Mouse (Mus musculus): ENCODE results near the gene Prkcq. TPM values are rescaled to one million over a fixed set of nuclear protein-coding genes. Genes with fewer than 3 reads are reported as not detected.

Prkcq gene
- polyA plus RNA-seq, 1 experiment from 2014 or later, result 5.6 TPM

- no peaks in the 10 kb centered on the region for H3K27me3 ChIP-seq (ENCODE audit: insufficient read depth, low read length)
- no peak for TF ChIP-seq CTCF (IDR thresholded peaks at IDR 0.05; ENCODE audit: low read depth)
- no peak for ATAC-seq (replicated peaks; ENCODE audit: low FRiP score, low read depth)
These were observed 22.8 kb upstream of the Prkcq start for GRCm38 (mm10) chr2:11149091-11149490.

GRCm38 (mm10) chr2:11150975-11151374, 20.9 kb upstream of the Prkcq start:
- DNase-seq (ENCODE audit: low spot score), result no peak
- Histone ChIP-seq H3K27ac (no peak overlapping the region), H3K36me3 (ENCODE audit: insufficient read depth, low read length) (no peaks in the 10 kb centered on the region), H3K4me3 (replicated peaks; ENCODE audit: low read depth, low read length) (no peak overlapping the region), H3K27me3 (ENCODE audit: insufficient read depth, low read length) (no peaks in the 10 kb centered on the region), H3K9ac (ENCODE audit: low read depth, low read length) (no peak overlapping the region), H3K9me3 (replicated peaks; ENCODE audit: low read length) (no peaks in the 10 kb centered on the region), H3K4me1 (replicated peaks; ENCODE audit: insufficient read depth, low read length) (no peaks in the 10 kb centered on the region), H3K4me2 (ENCODE audit: low read length) (no peak overlapping the region)
- no peak for ATAC-seq (replicated peaks; ENCODE audit: low FRiP score, low read depth)
- 77% methylated on average over 7 of the region's 7 CpGs for WGBS
- TF ChIP-seq CTCF (IDR thresholded peaks at IDR 0.05; ENCODE audit: low read depth), result no peak

More at GRCm38 (mm10) chr2:11149091-11149490, 22.8 kb upstream of the Prkcq start:
- Histone ChIP-seq H3K9me3 (replicated peaks; ENCODE audit: low read length) (no peaks in the 10 kb centered on the region), H3K4me3 (replicated peaks; ENCODE audit: low read depth, low read length) (no peak overlapping the region), H3K9ac (ENCODE audit: low read depth, low read length) (no peak overlapping the region), H3K27ac (no peak overlapping the region), H3K36me3 (ENCODE audit: insufficient read depth, low read length) (no peaks in the 10 kb centered on the region), H3K4me2 (ENCODE audit: low read length) (no peak overlapping the region), H3K4me1 (replicated peaks; ENCODE audit: insufficient read depth, low read length) (no peaks in the 10 kb centered on the region)
- WGBS, result 87% methylated on average over 4 of the region's 4 CpGs
- DNase-seq (ENCODE audit: low spot score), result no peak

GRCm38 (mm10) chr2:11151655-11152323, 20.1 kb upstream of the Prkcq start:
- Histone ChIP-seq H3K4me2 (ENCODE audit: low read length) (no peak overlapping the region), H3K36me3 (ENCODE audit: insufficient read depth, low read length) (no peaks in the 10 kb centered on the region), H3K9ac (ENCODE audit: low read depth, low read length) (no peak overlapping the region), H3K27me3 (ENCODE audit: insufficient read depth, low read length) (no peaks in the 10 kb centered on the region), H3K4me3 (replicated peaks; ENCODE audit: low read depth, low read length) (no peak overlapping the region), H3K27ac (no peak overlapping the region), H3K9me3 (replicated peaks; ENCODE audit: low read length) (no peaks in the 10 kb centered on the region), H3K4me1 (replicated peaks; ENCODE audit: insufficient read depth, low read length) (no peaks in the 10 kb centered on the region)
- ATAC-seq (replicated peaks; ENCODE audit: low FRiP score, low read depth) (no peak), DNase-seq (ENCODE audit: low spot score) (no peak)
- no peak for TF ChIP-seq CTCF (IDR thresholded peaks at IDR 0.05; ENCODE audit: low read depth)
- 88% methylated on average over 6 of the region's 6 CpGs for WGBS

- DNase-seq (ENCODE audit: low spot score), result no peak
- no peak for ATAC-seq (replicated peaks; ENCODE audit: low FRiP score, low read depth)
- Histone ChIP-seq H3K4me1 (replicated peaks; ENCODE audit: insufficient read depth, low read length) (no peaks in the 10 kb centered on the region), H3K9ac (ENCODE audit: low read depth, low read length) (no peak overlapping the region), H3K9me3 (replicated peaks; ENCODE audit: low read length) (no peaks in the 10 kb centered on the region), H3K4me2 (ENCODE audit: low read length) (no peak overlapping the region), H3K36me3 (ENCODE audit: insufficient read depth, low read length) (no peaks in the 10 kb centered on the region), H3K27ac (no peak overlapping the region), H3K4me3 (replicated peaks; ENCODE audit: low read depth, low read length) (no peak overlapping the region), H3K27me3 (ENCODE audit: insufficient read depth, low read length) (no peaks in the 10 kb centered on the region)
- 91% methylated on average over 7 of the region's 7 CpGs for whole genome bisulfite sequencing
- no peak for TF ChIP-seq CTCF (IDR thresholded peaks at IDR 0.05; ENCODE audit: low read depth)
These were observed 12.3 kb upstream of the Prkcq start for GRCm38 (mm10) chr2:11159641-11160040.

- ATAC-seq (replicated peaks; ENCODE audit: low FRiP score, low read depth), result no peak
- no peak for TF ChIP-seq CTCF (IDR thresholded peaks at IDR 0.05; ENCODE audit: low read depth)
- Histone ChIP-seq H3K27ac (no peak overlapping the region), H3K36me3 (ENCODE audit: insufficient read depth, low read length) (no peaks in the 10 kb centered on the region), H3K9ac (ENCODE audit: low read depth, low read length) (no peak overlapping the region), H3K4me1 (replicated peaks; ENCODE audit: insufficient read depth, low read length) (no peaks in the 10 kb centered on the region), H3K9me3 (replicated peaks; ENCODE audit: low read length) (no peaks in the 10 kb centered on the region), H3K4me3 (replicated peaks; ENCODE audit: low read depth, low read length) (no peak overlapping the region), H3K27me3 (ENCODE audit: insufficient read depth, low read length) (no peaks in the 10 kb centered on the region), H3K4me2 (ENCODE audit: low read length) (no peak overlapping the region)
- DNase-seq (ENCODE audit: low spot score), result no peak
- 84% methylated on average over 3 of the region's 3 CpGs for WGBS
These were observed 11.2 kb upstream of the Prkcq start for GRCm38 (mm10) chr2:11160696-11161095.

- ATAC-seq (replicated peaks; ENCODE audit: low FRiP score, low read depth), result no peak
- H3K4me1 ChIP-seq (replicated peaks; ENCODE audit: insufficient read depth, low read length), result no peaks in the 10 kb centered on the region
- H3K9me3 ChIP-seq (replicated peaks; ENCODE audit: low read length), result no peaks in the 10 kb centered on the region
- H3K4me3 ChIP-seq (replicated peaks; ENCODE audit: low read depth, low read length), result no peak overlapping the region
- H3K27me3 ChIP-seq (ENCODE audit: insufficient read depth, low read length), result no peaks in the 10 kb centered on the region
- H3K27ac ChIP-seq, result no peak overlapping the region
- no peak overlapping the region for H3K4me2 ChIP-seq (ENCODE audit: low read length)
- no peak overlapping the region for H3K9ac ChIP-seq (ENCODE audit: low read depth, low read length)
- peak; percentile 31; the same call in 1 of the 2 replicates for TF ChIP-seq CTCF (IDR thresholded peaks at IDR 0.05; ENCODE audit: low read depth)
- WGBS, result 87% methylated on average over 4 of the region's 4 CpGs
- H3K36me3 ChIP-seq (ENCODE audit: insufficient read depth, low read length), result no peaks in the 10 kb centered on the region
- no peak for DNase-seq (ENCODE audit: low spot score)
These were observed 10.6 kb upstream of the Prkcq start for GRCm38 (mm10) chr2:11161336-11161735.

GRCm38 (mm10) chr2:11162701-11163100, 9.2 kb upstream of the Prkcq start:
- Histone ChIP-seq H3K9ac (ENCODE audit: low read depth, low read length) (no peak overlapping the region), H3K36me3 (ENCODE audit: insufficient read depth, low read length) (no peaks in the 10 kb centered on the region), H3K27me3 (ENCODE audit: insufficient read depth, low read length) (no peaks in the 10 kb centered on the region), H3K4me2 (ENCODE audit: low read length) (no peak overlapping the region), H3K27ac (no peak overlapping the region), H3K4me3 (replicated peaks; ENCODE audit: low read depth, low read length) (no peak overlapping the region), H3K4me1 (replicated peaks; ENCODE audit: insufficient read depth, low read length) (no peaks in the 10 kb centered on the region), H3K9me3 (replicated peaks; ENCODE audit: low read length) (no peaks in the 10 kb centered on the region)
- DNase-seq (ENCODE audit: low spot score) (no peak), ATAC-seq (replicated peaks; ENCODE audit: low FRiP score, low read depth) (no peak)
- WGBS, result 68% methylated on average over 3 of the region's 3 CpGs
- no peak for TF ChIP-seq CTCF (IDR thresholded peaks at IDR 0.05; ENCODE audit: low read depth)

Measured in kidney, postnatal 0 days (tissue).